Mouse (Mus musculus) B cell, adult 2 months (primary cell): ENCODE measurements around the gene Tmc8.

Source experiments
- DNase-seq, 2 experiments: peaks; one replicate each; pipeline ENCODE4 v3.0.0; 2022

Gene Tmc8

GRCm38 (mm10) chr11:117781993-117782704, at the start of gene Tmc8, which contains the start of gene Tmc6:
Gene Tmc8, plus strand, starts transcription at chr11:117782076.
Gene Tmc6, minus strand, starts transcription at chr11:117782198.
- peak; percentile 86 to 87 for DNase-seq

GRCm38 (mm10) chr11:117736037-117736689, 45.7 kb upstream of the Tmc8 start:
- DNase-seq: no peak

GRCm38 (mm10) chr11:117738123-117738522, 43.8 kb upstream of the Tmc8 start:
- no peak for DNase-seq

GRCm38 (mm10) chr11:117741128-117741527, 40.7 kb upstream of the Tmc8 start:
- DNase-seq: no peak

GRCm38 (mm10) chr11:117742243-117742642, 39.6 kb upstream of the Tmc8 start:
- no peak for DNase-seq

- no peak for DNase-seq
Measured at GRCm38 (mm10) chr11:117742715-117743114, 39.2 kb upstream of the Tmc8 start.

GRCm38 (mm10) chr11:117743454-117744030, 38.3 kb upstream of the Tmc8 start:
- no peak for DNase-seq

- DNase-seq: no peak
Measured at GRCm38 (mm10) chr11:117748628-117749027, 33.2 kb upstream of the Tmc8 start.

- no peak for DNase-seq
Measured at GRCm38 (mm10) chr11:117749414-117749813, 32.5 kb upstream of the Tmc8 start.

- DNase-seq: no peak
Measured at GRCm38 (mm10) chr11:117751544-117751943, 30.3 kb upstream of the Tmc8 start.

- no peak for DNase-seq
Measured at GRCm38 (mm10) chr11:117755891-117756290, 26.0 kb upstream of the Tmc8 start.

- DNase-seq: no peak
Measured at GRCm38 (mm10) chr11:117759267-117759666, 22.6 kb upstream of the Tmc8 start.

GRCm38 (mm10) chr11:117760374-117761119, 21.3 kb upstream of the Tmc8 start:
- no peak for DNase-seq

GRCm38 (mm10) chr11:117761801-117762200, 20.1 kb upstream of the Tmc8 start:
- no peak for DNase-seq

- DNase-seq: no peak
Measured at GRCm38 (mm10) chr11:117762246-117762645, 19.6 kb upstream of the Tmc8 start.

GRCm38 (mm10) chr11:117764319-117764718, 17.6 kb upstream of the Tmc8 start:
- DNase-seq: no peak

- DNase-seq: no peak
Measured at GRCm38 (mm10) chr11:117765361-117765760, 16.5 kb upstream of the Tmc8 start.

GRCm38 (mm10) chr11:117766275-117766674, 15.6 kb upstream of the Tmc8 start:
- no peak for DNase-seq

- DNase-seq: no peak
Measured at GRCm38 (mm10) chr11:117768725-117769682, 12.9 kb upstream of the Tmc8 start.

GRCm38 (mm10) chr11:117769683-117770047, 12.2 kb upstream of the Tmc8 start:
- DNase-seq: no peak

GRCm38 (mm10) chr11:117770407-117770806, 11.5 kb upstream of the Tmc8 start:
- no peak for DNase-seq

GRCm38 (mm10) chr11:117772352-117772751, 9.5 kb upstream of the Tmc8 start:
- no peak for DNase-seq
